In genomic region chr3:66208836-66209573, GRCm38 (mm10) we compare ENCODE assay signal across 31 mouse cellular contexts. TPM values are rescaled to one million over a fixed set of nuclear protein-coding genes. Genes with fewer than 3 reads are reported as not detected.
DNase-seq lines count a peak whose midpoint lies in the region; ATAC-seq and TF ChIP-seq lines count a peak whose summit lies in the region.
"Had no signal": no experiment of that assay in that cellular context is flagged by ENCODE, and none has a peak within 500 bp of the region (broad histone marks: within the 10 kb centered on the region; RNA-seq: fewer than 3 reads in every experiment).

No protein-coding gene starts in this region.

- TF ChIP-seq POLR2A in myocyte (IDR thresholded peaks at IDR 0.05; ENCODE audit: insufficient read length, low read depth): no peak

- no peak overlapping the region for H3K4me3 ChIP-seq in hindbrain, postnatal 0 days (ENCODE audit: low read length)
- H3K4me3 ChIP-seq in hindbrain, embryonic 13.5 days: no peak overlapping the region
- H3K4me3 ChIP-seq in C2C12 (ENCODE audit: insufficient read depth, poor library complexity, severe bottlenecking) (no peak overlapping the region), myocyte (no peak overlapping the region)
- no peak overlapping the region for H3K4me3 ChIP-seq in kidney, embryonic 15.5 days (replicated peaks)
- H3K4me3 ChIP-seq: embryonic facial prominence, embryonic 15.5 days; forebrain, embryonic 15.5 days; heart, embryonic 13.5 days; hindbrain, embryonic 10.5 days; intestine, embryonic 15.5 days had no signal

- no peaks in the 10 kb centered on the region for H3K4me1 ChIP-seq in hindbrain, postnatal 0 days (ENCODE audit: insufficient read depth, low read length)
- H3K4me1 ChIP-seq in hindbrain, embryonic 13.5 days (replicated peaks): no peaks in the 10 kb centered on the region
- no peaks in the 10 kb centered on the region for H3K4me1 ChIP-seq in kidney, embryonic 15.5 days
- H3K4me1 ChIP-seq: embryonic facial prominence, embryonic 15.5 days; forebrain, embryonic 15.5 days; heart, embryonic 13.5 days; hindbrain, embryonic 10.5 days; intestine, embryonic 15.5 days had no signal

- H3K36me3 ChIP-seq in hindbrain, postnatal 0 days (ENCODE audit: insufficient read depth, low read length): no peaks in the 10 kb centered on the region
- H3K36me3 ChIP-seq in hindbrain, embryonic 13.5 days: no peaks in the 10 kb centered on the region
- H3K36me3 ChIP-seq in C2C12 (ENCODE audit: control insufficient read depth, insufficient read depth) (no peaks in the 10 kb centered on the region), myocyte (ENCODE audit: control insufficient read depth, insufficient read depth) (no peaks in the 10 kb centered on the region)
- H3K36me3 ChIP-seq in kidney, embryonic 15.5 days: no peaks in the 10 kb centered on the region
- H3K36me3 ChIP-seq: embryonic facial prominence, embryonic 15.5 days; forebrain, embryonic 15.5 days; heart, embryonic 13.5 days; hindbrain, embryonic 10.5 days; intestine, embryonic 15.5 days had no signal

- no peak overlapping the region for H3K27ac ChIP-seq in hindbrain, postnatal 0 days
- H3K27ac ChIP-seq in hindbrain, embryonic 13.5 days: no peak overlapping the region
- H3K27ac ChIP-seq in kidney, embryonic 15.5 days: no peak overlapping the region
- H3K27ac ChIP-seq: embryonic facial prominence, embryonic 15.5 days; forebrain, embryonic 15.5 days; heart, embryonic 13.5 days; hindbrain, embryonic 10.5 days; intestine, embryonic 15.5 days; liver, embryonic 14.5 days; macrophage had no signal

- peak; percentile 58; the same call in 1 of the 2 replicates for ATAC-seq in hindbrain, postnatal 0 days
- no peak for ATAC-seq in hindbrain, embryonic 13.5 days (ENCODE audit: low FRiP score)
- peak; percentile 95 for ATAC-seq in Patski
- no peak for ATAC-seq in kidney, embryonic 15.5 days (replicated peaks; ENCODE audit: low FRiP score)
- ATAC-seq: forebrain, embryonic 15.5 days; hindbrain, embryonic 16.5 days; intestine, embryonic 15.5 days had no signal

- 60% methylated on average over 4 of the region's 4 CpGs for WGBS in hindbrain, postnatal 0 days
- WGBS in hindbrain, embryonic 13.5 days: 75% methylated on average over 4 of the region's 4 CpGs
- 83% methylated on average over 4 of the region's 4 CpGs for WGBS in kidney, embryonic 15.5 days

- no peak for DNase-seq in hindbrain, postnatal 0 days (ENCODE audit: low spot score)
- DNase-seq in Patski (ENCODE audit: low read depth, low spot score) (peak; percentile 97), MN1 (ENCODE audit: low spot score) (no peak)
- DNase-seq: cerebellum, adult 11 months; cerebellum, adult 9-11 months; gastrocnemius, postnatal 25 days; kidney, adult 2 months; kidney, postnatal 14 days; layer of hippocampus, adult 9-11 months; liver; lung, adult 2 months; lung, postnatal 10 days; midbrain, embryonic 14.5 days; spleen, adult 18-20 months; thymus, postnatal 14 days had no signal

- POLR2A ChIA-PET in Patski (lab: Charles Lee): no interaction called here

- H3K79me2 ChIP-seq in C2C12 (ENCODE audit: control insufficient read depth, insufficient read depth): no peaks in the 10 kb centered on the region
- no peaks in the 10 kb centered on the region for H3K79me2 ChIP-seq in myocyte (ENCODE audit: control insufficient read depth, insufficient read depth)

- in situ Hi-C loops in Patski (cut with MboI; ENCODE audit: low pct_unique_long_range_greater_than_20kb): no loop called here

- no peaks in the 10 kb centered on the region for H3K9me3 ChIP-seq in hindbrain, postnatal 0 days (ENCODE audit: low read length)
- no peaks in the 10 kb centered on the region for H3K9me3 ChIP-seq in hindbrain, embryonic 13.5 days
- H3K9me3 ChIP-seq in kidney, embryonic 15.5 days (replicated peaks): no peaks in the 10 kb centered on the region
- H3K9me3 ChIP-seq: embryonic facial prominence, embryonic 15.5 days; forebrain, embryonic 15.5 days; heart, embryonic 13.5 days; hindbrain, embryonic 10.5 days; intestine, embryonic 15.5 days had no signal

- no peak for TF ChIP-seq CTCF in hindbrain, postnatal 0 days (IDR thresholded peaks at IDR 0.05; ENCODE audit: low read depth)
- no peak for TF ChIP-seq CTCF in C2C12 (IDR thresholded peaks at IDR 0.05; ENCODE audit: control insufficient read depth, insufficient read depth, insufficient read length)
- no peak for TF ChIP-seq CTCF in Patski (IDR thresholded peaks at IDR 0.05)

- H3K27me3 ChIP-seq in hindbrain, postnatal 0 days (ENCODE audit: insufficient read depth, low read length): no peaks in the 10 kb centered on the region
- H3K27me3 ChIP-seq in hindbrain, embryonic 13.5 days: no peaks in the 10 kb centered on the region
- H3K27me3 ChIP-seq in C2C12 (ENCODE audit: control insufficient read depth, insufficient read depth, insufficient read length): no peaks in the 10 kb centered on the region
- H3K27me3 ChIP-seq in Patski: no peaks in the 10 kb centered on the region
- H3K27me3 ChIP-seq in myocyte (ENCODE audit: control insufficient read depth, insufficient read depth, insufficient read length): no peaks in the 10 kb centered on the region
- no peaks in the 10 kb centered on the region for H3K27me3 ChIP-seq in kidney, embryonic 15.5 days
- H3K27me3 ChIP-seq: embryonic facial prominence, embryonic 15.5 days; forebrain, embryonic 15.5 days; heart, embryonic 13.5 days; intestine, embryonic 15.5 days had no signal

- H3K9ac ChIP-seq in hindbrain, postnatal 0 days (replicated peaks; ENCODE audit: low read length): no peak overlapping the region
- no peak overlapping the region for H3K9ac ChIP-seq in hindbrain, embryonic 13.5 days
- no peak overlapping the region for H3K9ac ChIP-seq in kidney, embryonic 15.5 days
- H3K9ac ChIP-seq: embryonic facial prominence, embryonic 15.5 days; forebrain, embryonic 15.5 days; heart, embryonic 13.5 days; intestine, embryonic 15.5 days; liver, embryonic 14.5 days had no signal

- H3K4me2 ChIP-seq in hindbrain, postnatal 0 days (ENCODE audit: low read depth, low read length): no peak overlapping the region
- H3K4me2 ChIP-seq in hindbrain, embryonic 13.5 days: no peak overlapping the region
- H3K4me2 ChIP-seq in myocyte (ENCODE audit: low read depth): peak overlapping the region; percentile 58
- H3K4me2 ChIP-seq in kidney, embryonic 15.5 days: no peak overlapping the region
- H3K4me2 ChIP-seq: embryonic facial prominence, embryonic 15.5 days; forebrain, embryonic 15.5 days; heart, embryonic 13.5 days; intestine, embryonic 15.5 days had no signal

- H3K79me3 ChIP-seq in C2C12 (ENCODE audit: low read depth): no peaks in the 10 kb centered on the region

- CTCF ChIA-PET in Patski (lab: Charles Lee): interaction anchor here (0.6 to 2.7 kb wide), 5 partner anchors 11 to 88 kb away, joined by 3 to 10 read pairs (median 3); partner anchors contain the start of genes Ptx3 and Veph1

- H3ac ChIP-seq in C2C12 (ENCODE audit: control insufficient read depth, insufficient read length, low read depth) (no peak overlapping the region), myocyte (ENCODE audit: control insufficient read depth, insufficient read length) (no peak overlapping the region)

TF ChIP-seq in C2C12, 6 proteins besides CTCF, POLR2A, EP300 and RAD21:
- TF ChIP-seq MAX (IDR thresholded peaks at IDR 0.05): no peak
- no peak for TF ChIP-seq USF1 (IDR thresholded peaks at IDR 0.05; ENCODE audit: low read depth)
- TF ChIP-seq CEBPB (IDR thresholded peaks at IDR 0.05; ENCODE audit: low read depth): peak; percentile 63
- TF ChIP-seq MYOD1 (IDR thresholded peaks at IDR 0.05; ENCODE audit: control insufficient read depth, insufficient read length, low read depth): no peak
- peak; percentile 34 for TF ChIP-seq FOSL1 (IDR thresholded peaks at IDR 0.05; ENCODE audit: insufficient read depth, low read length, poor library complexity, severe bottlenecking)
- no peak for TF ChIP-seq MYOG (IDR thresholded peaks at IDR 0.05; ENCODE audit: control insufficient read depth, extremely low read depth, insufficient read length)

TF ChIP-seq in myocyte, 11 proteins besides CTCF, POLR2A, EP300 and RAD21:
- TF ChIP-seq SRF (IDR thresholded peaks at IDR 0.05; ENCODE audit: control insufficient read depth, insufficient read length, low read depth): no peak
- TF ChIP-seq POLR2AphosphoS2 (IDR thresholded peaks at IDR 0.05; ENCODE audit: insufficient read length, low read depth): no peak
- TF ChIP-seq MYOG (IDR thresholded peaks at IDR 0.05; ENCODE audit: control insufficient read depth in 1 of 3, insufficient read depth in 1 of 3, insufficient read length in 2 of 3, low read depth in 2 of 3): no peak
- TF ChIP-seq E2F4 (IDR thresholded peaks at IDR 0.05; ENCODE audit: insufficient read depth): no peak
- TF ChIP-seq REST (IDR thresholded peaks at IDR 0.05; ENCODE audit: insufficient read depth, insufficient read length): no peak
- TF ChIP-seq USF1 (IDR thresholded peaks at IDR 0.05; ENCODE audit: low read depth): no peak
- TF ChIP-seq MAX (IDR thresholded peaks at IDR 0.05; ENCODE audit: low read depth): no peak
- no peak for TF ChIP-seq MYOD1 (IDR thresholded peaks at IDR 0.05; ENCODE audit: control insufficient read depth in 1 of 3, insufficient read length in 2 of 3, low read depth in 2 of 3)
- no peak for TF ChIP-seq TCF3 (IDR thresholded peaks at IDR 0.05; ENCODE audit: insufficient read length, low read depth)
- no peak for TF ChIP-seq TCF12 (IDR thresholded peaks at IDR 0.05; ENCODE audit: insufficient read depth, poor library complexity, severe bottlenecking)
- no peak for TF ChIP-seq CEBPB (IDR thresholded peaks at IDR 0.05; ENCODE audit: insufficient read depth, poor library complexity, severe bottlenecking)

RNA-seq across cellular contexts. Expression of gene Ptx3, which starts 10.7 kb away (rescaled TPM):
- 1.4 and 3.2 TPM in 2 replicates for total RNA-seq in hindbrain, postnatal 0 days (2014; rRNA removed)
- polyA plus RNA-seq in hindbrain, postnatal 0 days (2015; fragmentation: Nextera tagmentation; extraction: Ambion mirVana): 4.0 and 4.1 TPM in 2 replicates
- polyA plus RNA-seq in hindbrain, embryonic 13.5 days (2015; fragmentation: Nextera tagmentation; extraction: Ambion mirVana): 8.8 and 9.6 TPM in 2 replicates
- polyA plus RNA-seq in C2C12 (2012; fragmentation: generic; extraction: Trizol): 0.06 TPM
- polyA plus RNA-seq in Patski (2021): 0.58 TPM
- 0.88 TPM for polyA plus RNA-seq in myocyte (2012; fragmentation: generic; extraction: Trizol)
- polyA plus RNA-seq in kidney, embryonic 15.5 days (2015; fragmentation: Nextera tagmentation; extraction: Ambion mirVana): 11.6 and 12.4 TPM in 2 replicates
- total RNA-seq: common myeloid progenitor, adult 5-6 weeks; megakaryocyte-erythroid progenitor cell, adult 5-6 weeks; MEL; neutrophil, adult 5-6 weeks had no signal
- polyA plus RNA-seq: macrophage had no signal

Comparison
In these comparisons a context has a peak if more than half of its experiments do, and no peak if none do; other contexts are left out.
1. ATAC-seq: peak in hindbrain, postnatal 0 days (single experiment) and Patski (single experiment); none in hindbrain, embryonic 13.5 days (single experiment) and kidney, embryonic 15.5 days (single experiment).